Mouse (Mus musculus) right cerebral cortex, adult 18-20 months (tissue): Measurements from ENCODE around the gene Spata32.
"Not testable (repeated sequence)": the region's sequence is repeated elsewhere in the genome, so short reads cannot be mapped to it uniquely, and the experiment has no call there.

ENCODE experiments used
- DNase-seq: peaks from one replicate; pipeline ENCODE4 v3.0.0; 2022; ENCODE audit warnings: mixed read lengths

Gene Spata32

GRCm38 (mm10) chr11:103246081-103246730 lies 28.0 kb upstream of the Spata32 start:
- DNase-seq = peak; percentile 44

- no peak for DNase-seq
Observed at GRCm38 (mm10) chr11:103244856-103245255, 26.6 kb upstream of the Spata32 start.

GRCm38 (mm10) chr11:103240740-103241139 lies 22.5 kb upstream of the Spata32 start:
- DNase-seq = no peak

- DNase-seq = no peak
Observed at GRCm38 (mm10) chr11:103237757-103238156, 19.5 kb upstream of the Spata32 start.

- no peak for DNase-seq
Observed at GRCm38 (mm10) chr11:103236903-103237302, 18.7 kb upstream of the Spata32 start.

- DNase-seq = no peak
Observed at GRCm38 (mm10) chr11:103236431-103236830, 18.2 kb upstream of the Spata32 start.

- DNase-seq = no peak
Observed at GRCm38 (mm10) chr11:103235702-103236101, 17.5 kb upstream of the Spata32 start.

GRCm38 (mm10) chr11:103234447-103234846 lies 16.2 kb upstream of the Spata32 start:
- DNase-seq = no peak

- DNase-seq = peak; percentile 79
Observed at GRCm38 (mm10) chr11:103232966-103233365, 14.7 kb upstream of the Spata32 start.

- no peak for DNase-seq
Observed at GRCm38 (mm10) chr11:103231367-103231766, 13.1 kb upstream of the Spata32 start.

GRCm38 (mm10) chr11:103230626-103231025 lies 12.4 kb upstream of the Spata32 start:
- DNase-seq = no peak

GRCm38 (mm10) chr11:103229608-103230007 lies 11.4 kb upstream of the Spata32 start:
- no peak for DNase-seq

- no peak for DNase-seq
Observed at GRCm38 (mm10) chr11:103223951-103224456, 5.8 kb upstream of the Spata32 start.

GRCm38 (mm10) chr11:103223444-103223843 lies 5.2 kb upstream of the Spata32 start:
- peak; percentile 63 for DNase-seq

- not testable (repeated sequence) for DNase-seq
Observed at GRCm38 (mm10) chr11:103222718-103223117, 4.5 kb upstream of the Spata32 start.

GRCm38 (mm10) chr11:103221437-103221836 lies 3.2 kb upstream of the Spata32 start:
- no peak for DNase-seq

- no peak for DNase-seq
Observed at GRCm38 (mm10) chr11:103219995-103220394, 1.8 kb upstream of the Spata32 start.

- DNase-seq = no peak
Observed at GRCm38 (mm10) chr11:103219259-103219658, 1.0 kb upstream of the Spata32 start.

GRCm38 (mm10) chr11:103218517-103218901 lies 277 bp upstream of the Spata32 start:
- no peak for DNase-seq

GRCm38 (mm10) chr11:103215355-103215754 lies 2.9 kb downstream of the Spata32 start:
- DNase-seq = no peak

- no peak for DNase-seq
Observed at GRCm38 (mm10) chr11:103213712-103214111, 4.5 kb downstream of the Spata32 start.

GRCm38 (mm10) chr11:103210291-103210690 lies 7.9 kb downstream of the Spata32 start:
- no peak for DNase-seq

- no peak for DNase-seq
Observed at GRCm38 (mm10) chr11:103208458-103208857, 9.8 kb downstream of the Spata32 start, which contains the start of gene 1700023F06Rik. Gene 1700023F06Rik (minus strand): TSS chr11:103208558.

GRCm38 (mm10) chr11:103206203-103206602 lies 12.0 kb downstream of the Spata32 start:
- DNase-seq = peak; percentile 55

- no peak for DNase-seq
Observed at GRCm38 (mm10) chr11:103202376-103202775, 15.9 kb downstream of the Spata32 start.
